Mouse (Mus musculus): Measurements from ENCODE around the gene Cdk17. TPM values are rescaled to one million over a fixed set of nuclear protein-coding genes. Genes with fewer than 3 reads are reported as not detected.

Cdk17 gene
- total RNA-seq, 2 experiments from 2014 or later = 4.5 to 7.0 TPM

- intact Hi-C loops (cut with DNase I) = no loop called here
- no peak for DNase-seq
These were observed 52.7 kb downstream of the Cdk17 start for GRCm38 (mm10) chr10:93213339-93213738.

- no peak for DNase-seq
- intact Hi-C loops (cut with DNase I) = no loop called here
These were observed 53.6 kb downstream of the Cdk17 start for GRCm38 (mm10) chr10:93214251-93214650.

- intact Hi-C loops (cut with DNase I) = no loop called here
- DNase-seq = no peak
These were observed 54.5 kb downstream of the Cdk17 start for GRCm38 (mm10) chr10:93215051-93215763.

- intact Hi-C loops (cut with DNase I) = no loop called here
- DNase-seq = no peak
These were observed 65.1 kb downstream of the Cdk17 start for GRCm38 (mm10) chr10:93225751-93226150.

- intact Hi-C loops (cut with DNase I) = no loop called here
- no peak for DNase-seq
These were observed 67.2 kb downstream of the Cdk17 start for GRCm38 (mm10) chr10:93227921-93228320.

- no peak for DNase-seq
- intact Hi-C loops (cut with DNase I) = no loop called here
These were observed 67.8 kb downstream of the Cdk17 start for GRCm38 (mm10) chr10:93228401-93229007.

- DNase-seq = no peak
- intact Hi-C loops (cut with DNase I) = no loop called here
These were observed 70.8 kb downstream of the Cdk17 start for GRCm38 (mm10) chr10:93231490-93231889.

- no peak for DNase-seq
- intact Hi-C loops (cut with DNase I) = no loop called here
These were observed 71.2 kb downstream of the Cdk17 start for GRCm38 (mm10) chr10:93231893-93232292.

GRCm38 (mm10) chr10:93233665-93234194 is 73.1 kb downstream of the Cdk17 start:
- no peak for DNase-seq
- intact Hi-C loops (cut with DNase I) = no loop called here

- intact Hi-C loops (cut with DNase I) = loop anchor here (5.0 kb wide), 1 partner anchor 72 kb away; the partner anchor contains the start of gene Cdk17
- DNase-seq = no peak
These were observed 74.0 kb downstream of the Cdk17 start for GRCm38 (mm10) chr10:93234692-93235091.

- DNase-seq = no peak
- intact Hi-C loops (cut with DNase I) = loop anchor here (5.0 kb wide), 1 partner anchor 77 kb away; the partner anchor contains the start of gene Cdk17
These were observed 78.6 kb downstream of the Cdk17 start for GRCm38 (mm10) chr10:93239201-93239806.

- intact Hi-C loops (cut with DNase I) = no loop called here
- no peak for DNase-seq
These were observed 81.5 kb downstream of the Cdk17 start for GRCm38 (mm10) chr10:93242208-93242607.

- intact Hi-C loops (cut with DNase I) = no loop called here
- DNase-seq = no peak
These were observed 82.2 kb downstream of the Cdk17 start for GRCm38 (mm10) chr10:93242861-93243260.

- intact Hi-C loops (cut with DNase I) = no loop called here
- DNase-seq = no peak
These were observed 83.6 kb downstream of the Cdk17 start for GRCm38 (mm10) chr10:93244209-93244705.

- intact Hi-C loops (cut with DNase I) = no loop called here
- no peak for DNase-seq
These were observed 85.7 kb downstream of the Cdk17 start for GRCm38 (mm10) chr10:93246185-93246920.

- no peak for DNase-seq
- intact Hi-C loops (cut with DNase I) = no loop called here
These were observed 86.7 kb downstream of the Cdk17 start for GRCm38 (mm10) chr10:93247422-93247821.

- no peak for DNase-seq
- intact Hi-C loops (cut with DNase I) = no loop called here
These were observed 87.2 kb downstream of the Cdk17 start for GRCm38 (mm10) chr10:93247902-93248301.

- DNase-seq = no peak
- intact Hi-C loops (cut with DNase I) = no loop called here
These were observed 87.7 kb downstream of the Cdk17 start for GRCm38 (mm10) chr10:93248416-93248815.

GRCm38 (mm10) chr10:93249901-93250300 is 89.2 kb downstream of the Cdk17 start:
- DNase-seq = no peak
- intact Hi-C loops (cut with DNase I) = no loop called here

GRCm38 (mm10) chr10:93250436-93251317 is 90.0 kb downstream of the Cdk17 start:
- DNase-seq = no peak
- intact Hi-C loops (cut with DNase I) = no loop called here
